Mouse (Mus musculus): ENCODE results near the gene Med22. TPM values are rescaled to one million over a fixed set of nuclear protein-coding genes. Genes with fewer than 3 reads are reported as not detected.

Gene Med22
- polyA plus RNA-seq, 1 experiment, result 46.5 TPM

GRCm38 (mm10) chr2:26933304-26934055, 23.0 kb upstream of the Med22 start, which contains the start of the genes Surf4 and Stkld1:
Surf4 (minus strand) TSS chr2:26933928.
Stkld1 (plus strand) TSS chr2:26934047.
- WGBS, result 2% methylated on average over 64 of the region's 70 CpGs
- Histone ChIP-seq H3K4me3 (ENCODE audit: control insufficient read depth, insufficient read depth, low read length) (peak within 1 kb of the TSS; percentile 77), H3K36me3 (ENCODE audit: control insufficient read depth, insufficient read depth, low read length) (no peaks in the 10 kb centered on the region), H3K27ac (ENCODE audit: control insufficient read depth, insufficient read depth, low read length) (peak within 1 kb of the TSS; percentile 56), H3K27me3 (ENCODE audit: control insufficient read depth, insufficient read depth, low read length) (no peaks in the 10 kb centered on the region), H3K4me1 (replicated peaks; ENCODE audit: control insufficient read depth, insufficient read depth, low read length) (peaks cover 38% of the 10 kb centered on the region)
- peak; percentile 22; the same call in 1 of the 2 replicates for TF ChIP-seq CTCF (IDR thresholded peaks at IDR 0.05; ENCODE audit: borderline replicate concordance, control insufficient read depth, extremely low read depth, insufficient read depth, low read length, poor library complexity)
- peak; percentile 76 for TF ChIP-seq POLR2A (IDR thresholded peaks at IDR 0.05; ENCODE audit: control insufficient read depth, extremely low read depth, insufficient read depth, low read length, poor library complexity)
- DNase-seq, result peak; percentile 93

GRCm38 (mm10) chr2:26932473-26933303, 22.2 kb upstream of the Med22 start:
- H3K27me3 ChIP-seq (ENCODE audit: control insufficient read depth, insufficient read depth, low read length), result no peaks in the 10 kb centered on the region
- DNase-seq, result no peak
- peak overlapping the region; percentile 77 for H3K4me3 ChIP-seq (ENCODE audit: control insufficient read depth, insufficient read depth, low read length)
- H3K36me3 ChIP-seq (ENCODE audit: control insufficient read depth, insufficient read depth, low read length), result no peaks in the 10 kb centered on the region
- under 1% methylated on average over 48 of the region's 49 CpGs for WGBS
- peak overlapping the region; percentile 15; the same call in 1 of the 2 replicates for H3K27ac ChIP-seq (ENCODE audit: control insufficient read depth, insufficient read depth, low read length)
- H3K4me1 ChIP-seq (replicated peaks; ENCODE audit: control insufficient read depth, insufficient read depth, low read length), result peaks cover 38% of the 10 kb centered on the region
- TF ChIP-seq CTCF (IDR thresholded peaks at IDR 0.05; ENCODE audit: borderline replicate concordance, control insufficient read depth, extremely low read depth, insufficient read depth, low read length, poor library complexity) (0 out of 2 replicates have a peak, but pooled peaks have one; percentile 35), POLR2A (IDR thresholded peaks at IDR 0.05; ENCODE audit: control insufficient read depth, extremely low read depth, insufficient read depth, low read length, poor library complexity) (no peak)

GRCm38 (mm10) chr2:26930390-26930789, 19.9 kb upstream of the Med22 start:
- Histone ChIP-seq H3K27me3 (ENCODE audit: control insufficient read depth, insufficient read depth, low read length) (no peaks in the 10 kb centered on the region), H3K36me3 (ENCODE audit: control insufficient read depth, insufficient read depth, low read length) (peaks cover 17% of the 10 kb centered on the region), H3K4me3 (ENCODE audit: control insufficient read depth, insufficient read depth, low read length) (no peak overlapping the region), H3K4me1 (replicated peaks; ENCODE audit: control insufficient read depth, insufficient read depth, low read length) (peaks cover 29% of the 10 kb centered on the region), H3K27ac (ENCODE audit: control insufficient read depth, insufficient read depth, low read length) (no peak overlapping the region)
- 17% methylated on average over 1 of the region's 1 CpGs for WGBS
- DNase-seq, result peak; percentile 79
- no peak for TF ChIP-seq CTCF (IDR thresholded peaks at IDR 0.05; ENCODE audit: borderline replicate concordance, control insufficient read depth, extremely low read depth, insufficient read depth, low read length, poor library complexity)
- no peak for TF ChIP-seq POLR2A (IDR thresholded peaks at IDR 0.05; ENCODE audit: control insufficient read depth, extremely low read depth, insufficient read depth, low read length, poor library complexity)

GRCm38 (mm10) chr2:26927745-26928476, 17.4 kb upstream of the Med22 start:
- no peak overlapping the region for H3K4me3 ChIP-seq (ENCODE audit: control insufficient read depth, insufficient read depth, low read length)
- H3K27ac ChIP-seq (ENCODE audit: control insufficient read depth, insufficient read depth, low read length), result no peak overlapping the region
- H3K4me1 ChIP-seq (replicated peaks; ENCODE audit: control insufficient read depth, insufficient read depth, low read length), result peaks cover 14% of the 10 kb centered on the region
- H3K27me3 ChIP-seq (ENCODE audit: control insufficient read depth, insufficient read depth, low read length), result no peaks in the 10 kb centered on the region
- 93% methylated on average over 6 of the region's 6 CpGs for WGBS
- H3K36me3 ChIP-seq (ENCODE audit: control insufficient read depth, insufficient read depth, low read length), result peaks cover 42% of the 10 kb centered on the region
- DNase-seq, result no peak
- no peak for TF ChIP-seq CTCF (IDR thresholded peaks at IDR 0.05; ENCODE audit: borderline replicate concordance, control insufficient read depth, extremely low read depth, insufficient read depth, low read length, poor library complexity)

- DNase-seq, result no peak
Measured at GRCm38 (mm10) chr2:26921784-26922183, 11.3 kb upstream of the Med22 start.

More at GRCm38 (mm10) chr2:26921784-26922183, 11.3 kb upstream of the Med22 start:
- H3K4me3 ChIP-seq (ENCODE audit: control insufficient read depth, insufficient read depth, low read length), result no peak overlapping the region
- peaks cover 12% of the 10 kb centered on the region for H3K4me1 ChIP-seq (replicated peaks; ENCODE audit: control insufficient read depth, insufficient read depth, low read length)
- no peaks in the 10 kb centered on the region for H3K27me3 ChIP-seq (ENCODE audit: control insufficient read depth, insufficient read depth, low read length)
- WGBS, result 88% methylated on average over 9 of the region's 9 CpGs
- no peak for TF ChIP-seq POLR2A (IDR thresholded peaks at IDR 0.05; ENCODE audit: control insufficient read depth, extremely low read depth, insufficient read depth, low read length, poor library complexity)
- TF ChIP-seq CTCF (IDR thresholded peaks at IDR 0.05; ENCODE audit: borderline replicate concordance, control insufficient read depth, extremely low read depth, insufficient read depth, low read length, poor library complexity), result no peak
- peaks cover 77% of the 10 kb centered on the region for H3K36me3 ChIP-seq (ENCODE audit: control insufficient read depth, insufficient read depth, low read length)
- no peak overlapping the region for H3K27ac ChIP-seq (ENCODE audit: control insufficient read depth, insufficient read depth, low read length)
